Mouse (Mus musculus) stomach, embryonic 15.5 days (tissue): ENCODE data around the gene Rad54l2. TPM values are rescaled to one million over a fixed set of nuclear protein-coding genes. Genes with fewer than 3 reads are reported as not detected.

ENCODE experiments used
- ATAC-seq: fragments of 200-750 bp; cut with Nextera tagmentation; 2 replicates; pipeline ENCODE4 v1.8.0; 2017; ENCODE audit warnings: low read depth, moderate number of reproducible peaks, moderate TSS enrichment; ENCODE audit not compliant: insufficient read depth, low FRiP score
- H3K27ac ChIP-seq: fragments of 300-500 bp; sonication (generic); 2 replicates; pipeline ENCODE4 v1.5.1; 2015; ENCODE audit warnings: mild to moderate bottlenecking, inconsistent platforms
- H3K27me3 ChIP-seq: fragments of 300-500 bp; sonication (generic); replicated peaks from 2 replicates; pipeline ENCODE4 v1.6.1; 2015; ENCODE audit warnings: inconsistent platforms
- H3K36me3 ChIP-seq: fragments of 300-500 bp; sonication (generic); 2 replicates; pipeline ENCODE4 v1.6.1; 2015; ENCODE audit warnings: inconsistent platforms
- H3K4me1 ChIP-seq: fragments of 300-500 bp; sonication (generic); 2 replicates; pipeline ENCODE4 v1.6.1; 2015; ENCODE audit warnings: inconsistent platforms
- H3K4me2 ChIP-seq: fragments of 300-500 bp; sonication (generic); 2 replicates; pipeline ENCODE4 v1.6.1; 2015; ENCODE audit warnings: mild to moderate bottlenecking, inconsistent platforms
- H3K4me3 ChIP-seq: fragments of 300-500 bp; sonication (generic); replicated peaks from 2 replicates; pipeline ENCODE4 v1.5.1; 2015; ENCODE audit warnings: inconsistent platforms
- H3K9ac ChIP-seq: fragments of 300-500 bp; sonication (generic); 2 replicates; pipeline ENCODE4 v1.6.1; 2015; ENCODE audit warnings: inconsistent platforms
- H3K9me3 ChIP-seq: fragments of 300-500 bp; sonication (generic); 2 replicates; pipeline ENCODE4 v1.6.1; 2016; ENCODE audit warnings: inconsistent platforms
- WGBS: fragments of 180-500 bp; shearing (Covaris S2); methylation state at CpG from one replicate; pipeline ENCODE4 v1.1.7; 2015; 5-methylcytosine and 5-hydroxymethylcytosine counted together
- polyA plus RNA-seq: library from polyadenylated mRNA; unstranded; fragments of >200 nt; fragmentation: Nextera tagmentation; extraction: Ambion mirVana; gene quantifications from 2 replicates; pipeline ENCODE4 v1.2.1, GENCODE M21; 2015

The Rad54l2 gene
- polyA plus RNA-seq, result 5.8 and 6.2 TPM in 2 replicates

- Histone ChIP-seq H3K4me3 (peak within 1 kb of the TSS; percentile 86), H3K27ac (peak within 1 kb of the TSS; percentile 83), H3K9ac (peak within 1 kb of the TSS; percentile 97), H3K9me3 (no peaks in the 10 kb centered on the region), H3K36me3 (no peaks in the 10 kb centered on the region), H3K4me2 (peak within 1 kb of the TSS; percentile 70), H3K4me1 (peaks cover 5% of the 10 kb centered on the region; the same call in 1 of the 2 replicates), H3K27me3 (no peaks in the 10 kb centered on the region)
- under 1% methylated on average over 49 of the region's 49 CpGs for WGBS
- ATAC-seq, result peak; percentile 90
Observed at GRCm38 (mm10) chr9:106788812-106789321, at the start of gene Rad54l2. Rad54l2 (minus strand) TSS chr9:106789194.

DNA sequence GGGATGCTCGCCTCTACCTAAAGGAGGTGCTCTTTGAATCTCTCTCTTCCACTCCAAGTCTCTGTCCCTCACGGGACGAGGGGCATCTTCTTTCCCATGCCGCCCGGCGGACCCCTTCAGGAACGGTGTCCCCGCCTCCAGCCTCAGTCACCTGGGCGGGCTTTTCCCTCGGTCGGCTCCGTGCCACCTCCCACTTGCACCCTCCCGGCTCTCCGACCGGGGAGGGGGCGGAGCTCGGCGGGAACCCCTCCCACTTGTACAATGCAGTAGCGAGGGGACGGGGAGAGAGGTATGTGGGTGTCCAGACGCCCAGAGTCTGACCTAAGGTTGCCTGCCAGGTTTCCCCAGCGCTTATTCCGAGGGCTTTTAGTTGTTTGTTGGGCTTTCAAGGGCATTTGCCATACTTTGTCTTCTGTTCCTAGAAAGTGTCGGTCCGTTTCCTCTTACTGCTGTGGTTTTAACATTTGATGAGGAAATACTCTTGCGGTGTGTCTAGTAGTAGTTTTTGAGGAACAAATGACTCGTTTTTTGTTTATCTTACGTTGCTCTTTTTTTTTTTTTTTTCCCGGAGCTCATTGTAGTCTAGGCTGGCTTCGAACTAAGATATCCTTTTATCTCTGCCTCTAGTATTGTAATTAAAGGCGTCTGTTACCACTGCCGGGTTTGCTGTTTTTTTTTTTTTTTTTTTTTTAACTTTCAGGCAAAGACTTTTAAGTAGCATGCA, 33.5 kb upstream of the Rad54l2 start:
- H3K36me3 ChIP-seq, result no peaks in the 10 kb centered on the region
- WGBS, result 1% methylated on average over 32 of the region's 32 CpGs
- ATAC-seq, result peak; percentile 88
- H3K4me1 ChIP-seq, result no peaks in the 10 kb centered on the region
- peak overlapping the region; percentile 93 for H3K27ac ChIP-seq
- H3K9me3 ChIP-seq, result no peaks in the 10 kb centered on the region
- H3K4me2 ChIP-seq, result peak overlapping the region; percentile 80
- no peaks in the 10 kb centered on the region for H3K27me3 ChIP-seq
- peak overlapping the region; percentile 100 for H3K4me3 ChIP-seq
- H3K9ac ChIP-seq, result peak overlapping the region; percentile 68

DNA sequence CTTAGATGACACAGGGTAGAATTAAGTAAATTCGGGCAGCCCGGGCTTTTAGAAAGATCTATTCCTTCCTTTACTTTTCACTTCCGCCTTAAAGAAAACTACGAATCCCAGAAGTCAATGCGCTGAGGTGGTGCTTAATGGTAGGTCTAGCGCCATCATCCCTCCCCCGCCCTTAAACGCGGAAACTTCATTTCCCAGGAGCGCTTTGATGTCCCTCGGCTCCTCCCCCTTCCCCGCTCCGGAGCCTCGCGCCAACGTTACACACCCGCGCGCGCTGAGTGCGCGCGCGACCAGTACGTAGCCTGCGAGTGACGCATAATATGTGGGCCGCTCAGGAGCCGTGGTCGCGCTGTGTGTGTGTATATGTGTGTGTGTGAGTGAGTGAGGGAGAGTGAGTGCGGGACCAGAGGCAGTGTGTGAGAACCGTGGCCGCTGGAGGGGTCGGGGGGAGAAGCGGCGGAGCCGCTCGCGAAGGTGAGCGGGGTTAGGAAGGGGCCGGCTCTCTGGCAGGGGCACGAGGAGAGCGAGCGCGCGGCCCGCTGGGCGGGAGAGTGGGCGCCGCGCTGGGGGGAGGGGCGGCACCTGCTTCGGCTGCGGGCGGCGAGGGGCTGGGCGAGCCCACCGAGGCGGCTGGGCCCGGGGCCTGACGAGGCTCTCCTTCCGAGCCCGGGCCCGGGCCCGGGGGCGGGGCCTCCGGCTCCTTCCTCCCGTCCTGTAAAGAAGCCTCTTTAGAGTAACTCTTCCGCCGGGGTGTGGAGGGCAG, 32.8 kb upstream of the Rad54l2 start, which contains the start of gene Dcaf1:
Gene Dcaf1 (plus strand): TSS at position 257 of the 763 bp plus-strand sequence.
- Histone ChIP-seq H3K9ac (peak within 1 kb of the TSS; percentile 68), H3K36me3 (no peaks in the 10 kb centered on the region), H3K27ac (peak within 1 kb of the TSS; percentile 93), H3K4me2 (peak within 1 kb of the TSS; percentile 80), H3K4me3 (peak within 1 kb of the TSS; percentile 100), H3K27me3 (no peaks in the 10 kb centered on the region), H3K4me1 (no peaks in the 10 kb centered on the region), H3K9me3 (no peaks in the 10 kb centered on the region)
- peak; percentile 97 for ATAC-seq
- under 1% methylated on average over 68 of the region's 71 CpGs for WGBS

DNA sequence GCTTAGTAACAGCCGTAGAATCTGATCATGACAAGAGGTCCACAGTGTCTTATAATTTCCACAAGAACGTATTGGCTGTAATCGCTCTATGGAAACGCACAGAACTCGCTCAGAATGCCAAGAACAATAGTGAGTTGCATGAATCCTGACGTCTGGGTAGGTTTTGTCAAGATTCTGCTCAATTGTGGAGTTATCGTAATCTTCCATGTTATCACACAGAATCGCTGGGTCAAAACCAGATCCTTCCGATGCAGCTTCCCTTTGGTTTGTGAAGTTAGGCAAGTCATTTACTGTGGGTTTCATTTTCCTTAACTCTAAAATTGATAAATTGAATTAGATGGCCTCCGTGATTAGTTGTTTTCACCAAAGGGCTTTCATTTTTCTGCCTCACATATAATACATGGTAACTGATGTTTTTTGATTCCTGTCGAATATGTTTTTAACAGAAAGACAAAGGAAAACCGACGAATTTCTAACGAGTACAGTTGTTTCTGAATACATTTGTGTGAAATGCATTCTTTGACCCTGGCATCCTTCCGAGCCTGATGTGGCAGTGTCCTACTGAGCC, 32.1 kb upstream of the Rad54l2 start:
- Histone ChIP-seq H3K4me3 (peak overlapping the region; percentile 100), H3K27me3 (no peaks in the 10 kb centered on the region), H3K9ac (peak overlapping the region; percentile 29; the same call in 1 of the 2 replicates), H3K27ac (peak overlapping the region; percentile 28), H3K4me2 (peak overlapping the region; percentile 54), H3K36me3 (no peaks in the 10 kb centered on the region), H3K9me3 (no peaks in the 10 kb centered on the region), H3K4me1 (no peaks in the 10 kb centered on the region)
- no peak for ATAC-seq
- WGBS, result 44% methylated on average over 15 of the region's 15 CpGs

GRCm38 (mm10) chr9:106819201-106819600, 30.2 kb upstream of the Rad54l2 start:
- H3K27me3 ChIP-seq, result no peaks in the 10 kb centered on the region
- no peak overlapping the region for H3K4me2 ChIP-seq
- no peak overlapping the region for H3K27ac ChIP-seq
- no peak overlapping the region for H3K4me3 ChIP-seq
- ATAC-seq, result no peak
- no peak overlapping the region for H3K9ac ChIP-seq
- WGBS, result 89% methylated on average over 1 of the region's 1 CpGs
- no peaks in the 10 kb centered on the region for H3K36me3 ChIP-seq
- no peaks in the 10 kb centered on the region for H3K9me3 ChIP-seq
- no peaks in the 10 kb centered on the region for H3K4me1 ChIP-seq

DNA sequence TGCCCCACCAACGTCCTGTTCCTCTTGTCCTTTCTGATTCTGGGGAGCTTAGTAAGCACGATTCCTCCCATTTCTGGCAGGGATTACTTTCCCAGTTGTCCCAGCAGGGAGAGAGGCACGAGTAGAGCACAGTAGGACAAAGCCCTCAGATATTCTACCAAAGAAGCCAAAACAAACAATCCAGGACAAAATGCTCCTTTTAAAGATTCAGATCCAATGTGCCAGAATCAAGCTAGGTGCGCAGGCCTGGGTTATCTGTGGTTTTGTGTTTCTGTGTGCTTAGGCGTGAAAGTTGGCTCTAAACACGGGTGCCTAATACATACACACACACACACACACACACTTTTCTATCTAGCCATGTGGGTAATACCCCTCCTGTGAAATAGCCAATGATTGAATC, 29.2 kb upstream of the Rad54l2 start:
- H3K9me3 ChIP-seq, result no peaks in the 10 kb centered on the region
- no peaks in the 10 kb centered on the region for H3K4me1 ChIP-seq
- H3K4me3 ChIP-seq, result no peak overlapping the region
- WGBS, result 68% methylated on average over 6 of the region's 6 CpGs
- H3K27me3 ChIP-seq, result no peaks in the 10 kb centered on the region
- H3K36me3 ChIP-seq, result no peaks in the 10 kb centered on the region
- H3K27ac ChIP-seq, result no peak overlapping the region
- H3K4me2 ChIP-seq, result no peak overlapping the region
- H3K9ac ChIP-seq, result no peak overlapping the region
- no peak for ATAC-seq

DNA sequence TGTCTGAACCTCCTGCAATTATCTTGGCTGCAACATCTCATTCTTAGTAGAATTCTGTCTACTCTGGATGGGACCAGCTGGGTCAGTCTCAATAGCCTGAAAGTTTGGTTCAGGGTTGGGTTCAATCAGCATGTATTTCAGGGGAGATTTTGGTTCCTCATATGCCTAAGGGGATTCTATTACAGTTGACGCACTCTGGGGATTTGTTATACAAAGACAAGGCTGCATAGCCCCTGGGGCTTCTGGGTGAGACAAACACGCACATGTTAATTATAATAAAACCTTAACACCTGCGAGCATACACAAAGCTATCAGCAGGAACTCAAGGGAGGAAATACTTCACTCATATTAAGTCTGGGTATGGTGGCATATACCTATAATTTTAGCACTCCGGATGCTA, 17.5 kb upstream of the Rad54l2 start:
- Histone ChIP-seq H3K9me3 (no peaks in the 10 kb centered on the region), H3K36me3 (no peaks in the 10 kb centered on the region), H3K27me3 (no peaks in the 10 kb centered on the region), H3K9ac (no peak overlapping the region), H3K27ac (no peak overlapping the region), H3K4me3 (no peak overlapping the region), H3K4me1 (no peaks in the 10 kb centered on the region), H3K4me2 (no peak overlapping the region)
- no peak for ATAC-seq
- 73% methylated on average over 4 of the region's 4 CpGs for WGBS

DNA sequence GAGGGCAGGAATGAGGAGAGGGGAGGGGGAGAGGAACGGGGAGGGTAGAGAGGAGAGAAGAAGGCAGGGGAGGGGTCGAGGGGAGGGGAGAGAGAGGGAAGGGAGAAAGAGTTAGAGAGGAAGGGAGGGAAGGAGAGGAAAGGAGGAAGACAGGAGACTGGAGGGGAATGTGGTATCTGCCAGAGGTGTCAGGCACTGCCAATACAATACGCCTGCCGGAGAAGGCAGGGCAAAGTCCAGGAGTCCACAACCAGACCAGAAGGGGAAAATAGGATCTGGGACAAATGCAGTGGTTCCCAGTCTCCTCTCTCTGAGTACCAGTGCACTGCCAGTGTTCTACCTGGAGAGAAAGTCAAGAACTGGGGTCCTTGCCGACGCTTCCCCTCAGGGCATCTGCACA, 1.8 kb upstream of the Rad54l2 start:
- Histone ChIP-seq H3K27ac (no peak overlapping the region), H3K9me3 (no peaks in the 10 kb centered on the region; the same call in 1 of the 2 replicates), H3K36me3 (no peaks in the 10 kb centered on the region), H3K4me2 (no peak overlapping the region), H3K4me1 (peaks cover 5% of the 10 kb centered on the region; the same call in 1 of the 2 replicates), H3K9ac (no peak overlapping the region), H3K4me3 (no peak overlapping the region), H3K27me3 (no peaks in the 10 kb centered on the region)
- WGBS, result 58% methylated on average over 6 of the region's 6 CpGs
- ATAC-seq, result no peak

DNA sequence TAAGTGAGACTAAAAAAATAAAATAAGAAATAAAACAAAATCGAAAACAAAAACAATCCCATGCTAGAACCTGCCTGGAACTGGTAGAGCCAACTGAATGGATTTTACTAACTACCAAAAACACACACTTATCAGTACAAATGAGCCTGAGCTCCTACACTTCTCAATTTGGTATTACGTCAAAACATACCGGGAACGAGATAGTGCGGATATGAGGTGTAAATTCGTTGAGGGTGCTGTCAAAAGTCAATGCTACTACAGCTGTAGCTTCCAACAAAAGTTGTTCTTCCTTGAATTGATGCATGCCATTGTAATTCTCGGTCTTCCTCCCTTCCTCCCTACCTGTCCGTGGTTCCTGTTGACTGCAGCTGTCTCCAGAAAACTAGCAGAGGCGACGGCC, 369 bp upstream of the Rad54l2 start:
- Histone ChIP-seq H3K9me3 (no peaks in the 10 kb centered on the region), H3K27ac (peak overlapping the region; percentile 83; the same call in 1 of the 2 replicates), H3K36me3 (no peaks in the 10 kb centered on the region), H3K4me3 (peak overlapping the region; percentile 86), H3K27me3 (no peaks in the 10 kb centered on the region), H3K4me2 (peak overlapping the region; percentile 70), H3K4me1 (peaks cover 5% of the 10 kb centered on the region; the same call in 1 of the 2 replicates), H3K9ac (peak overlapping the region; percentile 97; the same call in 1 of the 2 replicates)
- WGBS, result 7% methylated on average over 10 of the region's 10 CpGs
- ATAC-seq, result no peak

- H3K4me2 ChIP-seq, result peak overlapping the region; percentile 70
- peak overlapping the region; percentile 83 for H3K27ac ChIP-seq
- peaks cover 5% of the 10 kb centered on the region; the same call in 1 of the 2 replicates for H3K4me1 ChIP-seq
- no peaks in the 10 kb centered on the region for H3K27me3 ChIP-seq
- H3K36me3 ChIP-seq, result no peaks in the 10 kb centered on the region
- no peak for ATAC-seq
- H3K9ac ChIP-seq, result peak overlapping the region; percentile 97
- no peaks in the 10 kb centered on the region for H3K9me3 ChIP-seq
- peak overlapping the region; percentile 86 for H3K4me3 ChIP-seq
- 5% methylated on average over 23 of the region's 23 CpGs for WGBS
Observed at GRCm38 (mm10) chr9:106787979-106788811, 799 bp downstream of the Rad54l2 start.

GRCm38 (mm10) chr9:106785206-106785605, 3.8 kb downstream of the Rad54l2 start:
- Histone ChIP-seq H3K36me3 (no peaks in the 10 kb centered on the region), H3K4me3 (no peak overlapping the region), H3K4me2 (no peak overlapping the region), H3K4me1 (peaks cover 5% of the 10 kb centered on the region; the same call in 1 of the 2 replicates), H3K27ac (no peak overlapping the region), H3K9me3 (no peaks in the 10 kb centered on the region), H3K27me3 (no peaks in the 10 kb centered on the region), H3K9ac (no peak overlapping the region)
- 81% methylated on average over 3 of the region's 3 CpGs for WGBS
- ATAC-seq, result no peak
